Mouse (Mus musculus) testis, adult 2 months (tissue): Measurements from ENCODE around the gene Fhl3. TPM values are rescaled to one million over a fixed set of nuclear protein-coding genes. Genes with fewer than 3 reads are reported as not detected.

Experiments
- H3K27ac ChIP-seq: fragments of 200-500 bp; 2 replicates; pipeline ENCODE4 v1.5.1; 2012; ENCODE audit warnings: low read depth, low read length; ENCODE audit not compliant: control insufficient read depth, insufficient read depth
- H3K27me3 ChIP-seq: fragments of 200-500 bp; 2 replicates; pipeline ENCODE4 v1.6.1; 2012; ENCODE audit warnings: mild to moderate bottlenecking, low read length, moderate library complexity; ENCODE audit not compliant: control insufficient read depth, insufficient read depth
- H3K36me3 ChIP-seq: fragments of 200-500 bp; 2 replicates; pipeline ENCODE4 v1.6.1; 2012; ENCODE audit warnings: mild to moderate bottlenecking, low read length; ENCODE audit not compliant: control insufficient read depth, insufficient read depth
- H3K4me1 ChIP-seq: fragments of 200-500 bp; 2 replicates; pipeline ENCODE4 v1.6.1; 2012; ENCODE audit warnings: low read length; ENCODE audit not compliant: control insufficient read depth, insufficient read depth
- H3K4me3 ChIP-seq: fragments of 200-500 bp; 2 replicates; pipeline ENCODE4 v1.5.1; 2012; ENCODE audit warnings: low read depth, mild to moderate bottlenecking, low read length, moderate library complexity, mixed read lengths; ENCODE audit not compliant: control insufficient read depth
- CTCF ChIP-seq: fragments of 200-500 bp; IDR thresholded peaks from 2 replicates; pipeline ENCODE4 v1.5.1; 2012; ENCODE audit warnings: low read depth, mild to moderate bottlenecking, inconsistent platforms, low read length, moderate library complexity; ENCODE audit not compliant: control insufficient read depth, insufficient read depth, insufficient replicate concordance
- POLR2A ChIP-seq: fragments of 200-500 bp; IDR thresholded peaks from 2 replicates; pipeline ENCODE4 v1.6.1; 2012; ENCODE audit warnings: low read depth, mild to moderate bottlenecking, inconsistent platforms, low read length, moderate library complexity; ENCODE audit not compliant: control insufficient read depth
- polyA plus RNA-seq: library from polyadenylated mRNA; depleted of rRNA; stranded (reverse); fragments of >200 nt; gene quantifications from 2 replicates; pipeline ENCODE4 v1.2.3, GENCODE M21; 2012

Gene Fhl3
- polyA plus RNA-seq, 1 experiment, result 1.6 TPM

GRCm38 (mm10) chr4:124659251-124660217 is 41.0 kb upstream of the Fhl3 start:
- Histone ChIP-seq H3K4me1 (peaks cover 20% of the 10 kb centered on the region), H3K36me3 (no peaks in the 10 kb centered on the region), H3K27me3 (peaks cover 3% of the 10 kb centered on the region), H3K27ac (no peak overlapping the region), H3K4me3 (peak overlapping the region; percentile 2; the same call in 1 of the 2 replicates)
- no peak for TF ChIP-seq POLR2A
- TF ChIP-seq CTCF, result no peak

- Histone ChIP-seq H3K4me1 (peaks cover 20% of the 10 kb centered on the region), H3K27me3 (peaks cover 3% of the 10 kb centered on the region), H3K36me3 (no peaks in the 10 kb centered on the region), H3K4me3 (no peak overlapping the region), H3K27ac (no peak overlapping the region)
- TF ChIP-seq CTCF (no peak), POLR2A (no peak)
These were observed 39.9 kb upstream of the Fhl3 start for GRCm38 (mm10) chr4:124660603-124661002.

GRCm38 (mm10) chr4:124663034-124663433 is 37.5 kb upstream of the Fhl3 start:
- H3K4me1 ChIP-seq, result peaks cover 5% of the 10 kb centered on the region
- no peak overlapping the region for H3K4me3 ChIP-seq
- TF ChIP-seq CTCF (no peak), POLR2A (no peak)
- no peak overlapping the region for H3K27ac ChIP-seq
- H3K27me3 ChIP-seq, result peaks cover 3% of the 10 kb centered on the region
- no peaks in the 10 kb centered on the region for H3K36me3 ChIP-seq

GRCm38 (mm10) chr4:124664185-124664584 is 36.3 kb upstream of the Fhl3 start:
- H3K4me3 ChIP-seq, result no peak overlapping the region
- no peaks in the 10 kb centered on the region for H3K36me3 ChIP-seq
- TF ChIP-seq POLR2A (no peak), CTCF (no peak)
- H3K27me3 ChIP-seq, result peaks cover 1% of the 10 kb centered on the region
- peaks cover 5% of the 10 kb centered on the region for H3K4me1 ChIP-seq
- H3K27ac ChIP-seq, result no peak overlapping the region

GRCm38 (mm10) chr4:124664604-124665003 is 35.9 kb upstream of the Fhl3 start:
- Histone ChIP-seq H3K27me3 (no peaks in the 10 kb centered on the region; the same call in none of the 2 replicates), H3K27ac (no peak overlapping the region), H3K4me3 (no peak overlapping the region), H3K4me1 (peaks cover 4% of the 10 kb centered on the region), H3K36me3 (no peaks in the 10 kb centered on the region)
- TF ChIP-seq POLR2A, result no peak
- TF ChIP-seq CTCF, result no peak

GRCm38 (mm10) chr4:124667476-124668033 is 32.9 kb upstream of the Fhl3 start:
- peak overlapping the region; percentile 57 for H3K4me3 ChIP-seq
- H3K27me3 ChIP-seq, result no peaks in the 10 kb centered on the region
- TF ChIP-seq CTCF (no peak), POLR2A (no peak)
- peaks cover 9% of the 10 kb centered on the region for H3K4me1 ChIP-seq
- H3K36me3 ChIP-seq, result no peaks in the 10 kb centered on the region
- no peak overlapping the region for H3K27ac ChIP-seq

GRCm38 (mm10) chr4:124668078-124668477 is 32.4 kb upstream of the Fhl3 start:
- H3K4me3 ChIP-seq, result peak overlapping the region; percentile 57
- no peaks in the 10 kb centered on the region for H3K36me3 ChIP-seq
- H3K4me1 ChIP-seq, result peaks cover 14% of the 10 kb centered on the region
- TF ChIP-seq CTCF, result no peak
- no peak for TF ChIP-seq POLR2A
- no peak overlapping the region for H3K27ac ChIP-seq
- no peaks in the 10 kb centered on the region for H3K27me3 ChIP-seq

- Histone ChIP-seq H3K27ac (no peak overlapping the region), H3K36me3 (no peaks in the 10 kb centered on the region), H3K4me3 (no peak overlapping the region), H3K27me3 (no peaks in the 10 kb centered on the region), H3K4me1 (peaks cover 16% of the 10 kb centered on the region)
- TF ChIP-seq CTCF (no peak), POLR2A (no peak)
These were observed 30.3 kb upstream of the Fhl3 start for GRCm38 (mm10) chr4:124670232-124670631.
